Mouse (Mus musculus): ENCODE results near the gene Fxyd1.

Gene Fxyd1

DNA sequence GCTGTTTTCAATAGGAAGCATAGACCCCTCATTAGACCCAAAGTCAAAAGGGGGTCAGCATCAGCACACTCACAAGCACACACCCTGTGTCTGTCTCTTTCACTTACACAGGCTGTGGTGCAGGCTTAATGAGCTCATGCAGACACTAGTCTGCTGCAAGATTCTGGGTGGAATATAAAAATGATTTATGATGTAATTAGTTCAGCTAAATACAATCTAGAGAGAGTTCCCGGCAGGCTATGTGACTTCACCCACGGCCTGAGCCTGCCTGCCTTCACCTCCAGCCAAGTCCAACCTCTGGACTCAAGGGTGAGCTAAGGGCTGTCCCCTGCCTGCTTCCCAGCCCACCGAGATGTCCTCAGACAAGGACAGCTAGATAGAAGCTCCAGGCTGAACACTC, 48.1 kb downstream of the Fxyd1 start:
- DNase-seq: no peak

DNA sequence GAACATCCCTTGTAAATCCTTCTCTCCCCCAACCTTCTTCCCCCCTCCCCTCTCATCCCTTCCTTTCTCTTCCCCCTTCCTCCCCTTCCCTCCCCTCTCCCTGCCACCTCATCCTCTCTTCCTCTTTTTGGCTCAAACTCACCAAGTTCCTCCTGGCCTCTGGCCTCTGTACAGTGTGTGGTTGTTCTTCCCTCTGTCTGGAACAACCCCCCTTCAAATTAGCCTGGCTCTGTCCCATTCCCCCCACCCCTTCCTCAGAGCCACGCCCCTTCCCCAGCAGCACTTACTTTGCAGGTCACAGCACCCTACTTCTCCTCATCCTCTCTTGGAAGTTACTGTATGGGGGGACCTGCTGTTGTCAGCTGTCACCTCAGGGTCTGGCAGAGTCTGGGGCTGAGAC, 48.8 kb downstream of the Fxyd1 start:
- DNase-seq: no peak

DNA sequence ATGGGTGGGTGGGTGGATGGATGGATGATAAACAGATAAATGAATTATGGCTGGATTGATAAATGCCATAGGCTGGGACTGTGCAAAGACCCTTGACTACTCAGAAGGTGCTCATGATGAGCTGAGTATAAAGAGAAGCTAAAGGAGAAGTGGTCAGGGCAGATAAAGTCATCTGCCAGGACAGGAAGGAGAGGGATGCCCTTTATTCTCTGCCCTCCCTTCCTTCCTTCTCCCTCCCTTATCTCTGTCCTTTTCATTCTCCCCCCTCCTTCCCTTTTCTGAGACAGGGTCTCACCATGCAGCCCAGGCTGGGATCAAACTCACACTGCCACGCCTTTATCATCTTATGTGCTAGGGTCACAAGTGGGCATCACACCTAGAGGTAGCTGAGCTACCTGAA, 49.2 kb downstream of the Fxyd1 start:
- DNase-seq: no peak

DNA sequence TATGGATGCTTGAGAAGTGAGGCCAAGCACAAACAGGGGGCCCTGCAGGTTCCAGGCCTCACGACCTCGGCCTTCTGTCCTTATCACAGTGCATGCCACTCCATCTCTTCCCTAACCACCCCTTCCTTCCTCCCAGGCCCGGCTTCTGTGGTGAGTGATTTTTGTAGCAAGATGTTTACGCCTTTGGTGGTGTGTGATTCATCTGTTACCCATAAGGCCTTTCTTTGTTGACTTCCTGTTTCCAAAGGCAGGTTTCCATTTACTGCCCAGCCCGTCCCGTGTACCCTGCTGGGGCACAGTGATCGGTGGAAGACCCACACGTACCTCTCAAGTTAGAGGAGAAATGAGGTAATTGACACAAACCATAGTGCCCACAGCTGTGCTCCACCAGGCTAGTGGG, 54.3 kb downstream of the Fxyd1 start:
- DNase-seq: no peak

Measured in cerebellum, postnatal 25 days (tissue).